8 mouse cellular contexts compared by ENCODE assay signal in genomic region chr2:35676075-35676665, GRCm38 (mm10).
DNase-seq lines count a peak whose midpoint lies in the region; ATAC-seq and TF ChIP-seq lines count a peak whose summit lies in the region.

No protein-coding gene starts in this region.

- H3K27me3 ChIP-seq in heart, embryonic 12.5 days (replicated peaks), result no peaks in the 10 kb centered on the region
- H3K27me3 ChIP-seq in hindbrain, embryonic 12.5 days, result no peaks in the 10 kb centered on the region
- no peaks in the 10 kb centered on the region for H3K27me3 ChIP-seq in limb, embryonic 13.5 days

- no peaks in the 10 kb centered on the region for H3K9me3 ChIP-seq in heart, embryonic 12.5 days (replicated peaks)
- H3K9me3 ChIP-seq in hindbrain, embryonic 12.5 days (replicated peaks), result no peaks in the 10 kb centered on the region
- H3K9me3 ChIP-seq in limb, embryonic 13.5 days, result no peaks in the 10 kb centered on the region

- peak overlapping the region; percentile 24; the same call in 1 of the 2 replicates for H3K9ac ChIP-seq in heart, embryonic 12.5 days
- peak overlapping the region; percentile 36; the same call in 1 of the 2 replicates for H3K9ac ChIP-seq in hindbrain, embryonic 12.5 days
- peak overlapping the region; percentile 27; the same call in 1 of the 2 replicates for H3K9ac ChIP-seq in limb, embryonic 13.5 days

- TF ChIP-seq CTCF in brain, embryonic 14.5 days (IDR thresholded peaks at IDR 0.05; ENCODE audit: borderline replicate concordance, extremely low read depth, insufficient read depth, insufficient read length), result no peak

- 18% methylated on average over 5 of the region's 5 CpGs for WGBS in heart, embryonic 12.5 days
- WGBS in hindbrain, embryonic 12.5 days, result 56% methylated on average over 5 of the region's 5 CpGs
- 9% methylated on average over 5 of the region's 5 CpGs for WGBS in limb, embryonic 13.5 days

- H3K4me2 ChIP-seq in heart, embryonic 12.5 days, result peak overlapping the region; percentile 18
- no peak overlapping the region for H3K4me2 ChIP-seq in hindbrain, embryonic 12.5 days (replicated peaks)
- peak overlapping the region; percentile 38 for H3K4me2 ChIP-seq in limb, embryonic 13.5 days (replicated peaks)

- no peak for TF ChIP-seq POLR2A in brain, embryonic 14.5 days (IDR thresholded peaks at IDR 0.05; ENCODE audit: borderline replicate concordance, extremely low read depth, insufficient read depth, insufficient read length, poor library complexity, severe bottlenecking)

- peaks cover 100% of the 10 kb centered on the region for H3K4me1 ChIP-seq in heart, embryonic 12.5 days (replicated peaks)
- H3K4me1 ChIP-seq in hindbrain, embryonic 12.5 days, result peaks cover 88% of the 10 kb centered on the region
- peaks cover 100% of the 10 kb centered on the region for H3K4me1 ChIP-seq in limb, embryonic 13.5 days

- ATAC-seq in heart, embryonic 12.5 days (ENCODE audit: insufficient number of reproducible peaks, low FRiP score), result no peak
- no peak for ATAC-seq in hindbrain, embryonic 12.5 days (ENCODE audit: low FRiP score)
- peak; percentile 39; the same call in 1 of the 2 replicates for ATAC-seq in limb, embryonic 13.5 days (ENCODE audit: low FRiP score, low read depth)
- no peak for ATAC-seq in inflammation-experienced regulatory T-cells, adult 6 months

- H3K27ac ChIP-seq in heart, embryonic 12.5 days (ENCODE audit: poor library complexity, severe bottlenecking), result peak overlapping the region; percentile 52
- H3K27ac ChIP-seq in hindbrain, embryonic 12.5 days, result peak overlapping the region; percentile 55
- peak overlapping the region; percentile 76 for H3K27ac ChIP-seq in limb, embryonic 13.5 days

- H3K36me3 ChIP-seq in heart, embryonic 12.5 days, result peaks cover 4% of the 10 kb centered on the region; the same call in 1 of the 2 replicates
- no peaks in the 10 kb centered on the region for H3K36me3 ChIP-seq in hindbrain, embryonic 12.5 days
- no peaks in the 10 kb centered on the region for H3K36me3 ChIP-seq in limb, embryonic 13.5 days

- DNase-seq in heart, adult 8-10 months (ENCODE audit: low spot score), result no peak
- peak; percentile 86 for DNase-seq in brain, embryonic 14.5 days (ENCODE audit: low read depth)
- no peak for DNase-seq in spleen, postnatal 36 days (ENCODE audit: low spot score in 2 of 2)
- no peak for DNase-seq in layer of hippocampus, adult 18-20 months (ENCODE audit: low spot score in 2 of 2)

- H3K4me3 ChIP-seq in heart, embryonic 12.5 days, result no peak overlapping the region
- H3K4me3 ChIP-seq in hindbrain, embryonic 12.5 days, result no peak overlapping the region
- no peak overlapping the region for H3K4me3 ChIP-seq in limb, embryonic 13.5 days
